Mouse (Mus musculus) adrenal gland, postnatal 4 days (tissue): ENCODE measurements around the gene Camk2b. TPM values are rescaled to one million over a fixed set of nuclear protein-coding genes. Genes with fewer than 3 reads are reported as not detected.
"Not testable (repeated sequence)": the region's sequence is repeated elsewhere in the genome, so short reads cannot be mapped to it uniquely, and the experiment has no call there.

ENCODE experiments used
- DNase-seq, 2 experiments: peaks; one replicate each; pipeline ENCODE4 v3.0.0; 2021 to 2022; ENCODE audit warnings: low spot score in 2 of 2, mixed read lengths in 2 of 2
- long read RNA-seq, 2 experiments: library from polyadenylated mRNA; stranded (forward); transcript quantifications; one replicate each; pipeline ENCODE4 v2.0.0; 2021
- total RNA-seq, 2 experiments: library from RNA; stranded (reverse); gene quantifications; 2 replicates each; pipeline ENCODE4 v1.2.3; 2021

The Camk2b gene
- total RNA-seq, result 10 to 100 TPM; 24.7 to 28.2 TPM
- long read RNA-seq, experiment 1, full-length matches to known transcripts, result 7 of 19 reads
- long read RNA-seq, experiment 1, partial matches to known transcripts, result 1 of 19 reads
- long read RNA-seq, experiment 1, other reads (novel, unspliced or antisense), result 11 of 19 reads
- long read RNA-seq, experiment 2, full-length matches to known transcripts, result 13 of 35 reads
- long read RNA-seq, experiment 2, partial matches to known transcripts, result 5 of 35 reads
- long read RNA-seq, experiment 2, other reads (novel, unspliced or antisense), result 17 of 35 reads

DNA sequence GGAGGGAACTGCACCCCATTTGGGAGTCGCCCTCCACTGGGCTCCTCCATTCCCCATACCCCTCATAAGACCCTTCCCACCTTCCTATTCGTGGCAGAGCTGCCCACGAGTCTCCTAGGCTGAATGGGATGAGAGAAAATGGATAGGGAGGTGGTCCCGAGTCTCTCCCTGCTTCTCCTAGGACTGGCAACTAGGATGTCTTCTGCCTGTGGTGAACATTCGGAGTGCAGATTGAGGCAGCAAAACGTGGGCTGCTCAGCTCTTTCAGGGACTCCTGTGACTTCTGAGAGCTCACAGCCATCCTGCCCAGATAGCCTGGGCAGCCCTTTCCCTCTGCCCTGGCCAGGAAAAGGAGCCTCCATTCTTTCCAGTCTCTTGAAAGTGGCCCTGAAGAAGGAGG, at the start of gene Camk2b:
Gene Camk2b, minus strand, starts transcription at position 187 of the 400 bp plus-strand sequence.
- DNase-seq, result no peak

DNA sequence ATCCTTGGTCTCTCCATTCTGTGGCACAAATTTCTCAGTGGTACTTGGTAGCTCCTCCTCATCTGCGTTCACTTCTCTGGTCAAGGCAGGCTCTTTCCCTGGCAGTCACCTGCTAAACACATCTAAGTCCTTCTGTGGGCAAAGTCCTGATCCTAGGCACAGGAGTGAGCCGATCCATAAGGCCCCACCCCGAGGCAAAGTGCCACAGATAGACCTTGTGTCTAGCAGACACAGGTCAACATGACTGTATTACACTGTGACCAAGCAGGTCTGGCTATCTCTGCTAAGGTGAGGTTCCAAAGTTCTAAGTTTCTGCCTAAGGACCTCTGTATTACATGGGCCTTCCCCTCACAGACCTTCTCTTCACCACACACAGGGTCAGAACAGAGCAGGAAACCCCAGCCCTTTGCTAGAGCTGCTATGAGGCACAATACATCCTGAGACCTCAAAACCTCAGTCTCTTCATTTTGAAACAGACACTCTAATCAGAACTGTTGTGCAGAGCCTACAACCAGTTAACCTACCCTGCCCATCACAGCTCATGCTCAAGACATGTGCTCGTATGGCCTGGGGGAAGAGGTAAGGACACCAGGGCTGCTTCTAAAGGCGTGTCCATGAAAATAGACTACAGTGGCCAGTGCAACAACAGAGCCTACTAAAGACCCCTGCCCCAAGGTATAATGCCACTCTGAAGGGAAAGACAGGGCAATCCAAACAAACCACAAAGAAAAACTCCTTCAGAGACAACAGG, 45.7 kb upstream of the Camk2b start:
- DNase-seq, result no peak

DNA sequence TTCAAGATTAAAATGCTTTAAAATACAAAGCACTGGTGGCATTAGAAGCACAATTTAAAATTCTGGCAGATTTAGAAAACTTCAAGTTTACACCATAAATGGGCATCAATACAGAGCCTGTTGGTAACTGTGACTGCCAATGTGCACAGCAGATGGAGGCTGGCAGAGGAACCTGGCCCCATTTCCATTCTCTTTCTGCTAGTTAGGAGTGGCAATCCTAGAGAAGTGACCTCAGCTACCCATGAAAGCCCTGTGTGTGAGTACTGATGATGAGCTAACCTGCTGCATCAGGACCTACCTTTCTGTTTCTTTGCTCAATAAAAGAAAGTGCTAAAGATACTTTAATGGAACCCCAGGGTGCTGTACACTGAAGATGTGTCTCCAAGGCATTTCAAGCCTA, 43.8 kb upstream of the Camk2b start:
- DNase-seq, result no peak

DNA sequence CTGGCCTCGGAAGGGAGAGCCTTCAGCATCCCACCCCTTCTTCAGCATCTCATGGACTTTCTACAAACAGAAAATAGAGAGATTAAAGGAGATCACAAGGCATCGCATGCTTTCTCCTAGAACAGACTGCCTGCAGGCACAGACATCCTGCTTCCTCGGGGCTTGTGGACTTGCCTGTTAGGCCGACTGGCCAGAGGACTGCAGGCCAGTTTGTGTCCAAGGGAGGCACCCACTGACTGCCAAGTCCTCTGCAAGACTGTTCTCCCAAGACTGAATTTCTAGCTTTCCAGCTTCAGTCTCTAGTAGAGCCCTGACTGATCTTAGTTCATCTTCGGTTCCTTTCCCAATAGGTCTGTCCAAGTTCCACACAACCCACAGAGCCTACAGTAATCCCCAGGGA, 42.1 kb upstream of the Camk2b start:
- DNase-seq, result no peak

DNA sequence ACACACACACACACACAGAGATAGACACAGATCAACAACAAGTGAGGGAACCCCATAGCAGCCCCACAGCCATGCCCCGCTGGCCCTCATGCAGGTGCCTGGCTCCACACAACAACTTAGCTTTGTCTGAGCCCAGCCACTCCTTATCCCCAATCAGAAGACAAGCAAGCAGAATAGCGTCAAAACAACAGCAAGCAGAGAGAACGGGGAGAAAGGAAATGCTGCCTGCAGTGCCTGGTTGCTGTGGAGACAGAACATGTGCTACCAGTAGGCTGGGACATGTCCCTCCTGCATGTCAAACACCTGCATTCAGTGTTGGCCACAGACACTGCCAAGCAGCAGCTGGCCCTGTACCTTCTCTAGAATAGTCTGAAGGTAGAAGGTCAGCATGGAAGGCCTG, 41.6 kb upstream of the Camk2b start:
- no peak for DNase-seq

DNA sequence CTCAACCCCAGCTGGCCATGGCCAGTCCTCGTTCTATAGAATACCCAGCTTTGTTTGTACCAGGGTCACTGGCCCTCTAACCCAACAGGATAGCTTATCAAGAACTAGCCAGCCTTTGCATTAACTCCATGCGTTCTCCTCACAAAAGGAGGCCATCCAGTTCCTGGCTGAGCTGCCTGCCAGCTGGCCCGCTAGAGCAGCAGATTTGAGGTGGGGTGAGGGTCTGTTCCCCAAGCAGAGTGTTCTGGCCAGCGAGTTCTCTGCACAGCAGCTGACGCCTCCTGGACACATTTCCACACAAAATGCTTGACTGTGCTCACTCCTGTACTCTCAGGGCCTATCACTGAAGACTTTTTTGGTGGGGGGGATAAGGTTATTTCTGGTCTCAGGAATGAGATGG, 38.6 kb upstream of the Camk2b start:
- DNase-seq, result no peak

DNA sequence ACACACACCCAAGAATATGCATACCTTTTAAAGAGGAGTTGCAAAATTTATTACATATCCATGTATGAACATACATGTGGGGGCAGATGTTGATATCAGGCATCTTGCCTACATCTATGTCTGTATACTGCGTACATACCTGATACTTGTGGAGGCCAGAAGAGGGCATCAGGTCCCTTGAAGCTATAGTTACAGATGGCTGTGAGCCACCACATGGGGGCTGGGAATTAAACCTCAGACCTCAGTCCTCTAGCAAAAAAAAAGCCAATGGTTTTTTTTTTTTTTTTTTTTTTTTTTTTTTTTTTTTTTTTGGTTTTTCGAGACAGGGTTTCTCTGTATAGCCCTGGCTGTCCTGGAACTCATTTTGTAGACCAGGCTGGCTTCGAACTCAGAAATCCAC, 30.5 kb upstream of the Camk2b start:
- DNase-seq, result not testable (repeated sequence)

DNA sequence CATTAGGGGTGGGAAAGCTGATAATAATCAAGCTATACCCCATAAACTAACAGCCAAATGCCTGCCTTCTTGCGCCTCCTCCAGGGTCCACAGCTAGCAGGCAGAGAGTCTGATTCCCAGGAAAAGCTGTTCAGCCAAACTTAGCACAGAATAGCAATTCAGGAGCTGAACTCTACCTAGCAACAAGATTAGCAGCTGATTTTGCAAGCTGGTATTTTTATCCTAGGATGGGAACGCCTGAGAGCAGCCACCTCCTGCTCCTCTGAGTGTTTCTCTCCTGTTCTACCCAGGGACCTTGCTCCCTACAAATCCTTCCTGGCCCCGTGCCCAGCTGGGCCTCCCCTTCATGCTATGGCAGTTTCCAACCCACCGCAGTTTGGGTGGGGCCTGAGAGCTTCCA, 20.8 kb upstream of the Camk2b start:
- no peak for DNase-seq

DNA sequence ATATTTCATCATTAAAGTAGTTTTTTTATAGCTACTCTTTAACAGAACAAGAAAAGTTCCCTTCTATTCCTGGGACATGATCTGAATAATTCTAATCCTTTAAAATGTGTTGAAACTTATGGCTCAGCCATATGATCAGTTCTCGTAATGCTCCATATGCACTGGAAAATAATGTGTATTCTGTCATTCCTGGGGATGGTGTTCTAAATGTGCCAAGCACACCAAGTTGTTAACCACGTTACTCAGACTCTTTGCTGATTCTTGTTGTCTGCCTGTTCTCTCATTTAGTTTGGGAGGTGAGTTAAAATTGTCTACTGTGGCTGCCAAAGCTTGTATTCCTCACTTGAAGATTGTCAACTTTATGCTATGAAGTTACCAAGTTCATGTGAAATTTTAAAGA, 12.6 kb upstream of the Camk2b start:
- DNase-seq, result no peak

DNA sequence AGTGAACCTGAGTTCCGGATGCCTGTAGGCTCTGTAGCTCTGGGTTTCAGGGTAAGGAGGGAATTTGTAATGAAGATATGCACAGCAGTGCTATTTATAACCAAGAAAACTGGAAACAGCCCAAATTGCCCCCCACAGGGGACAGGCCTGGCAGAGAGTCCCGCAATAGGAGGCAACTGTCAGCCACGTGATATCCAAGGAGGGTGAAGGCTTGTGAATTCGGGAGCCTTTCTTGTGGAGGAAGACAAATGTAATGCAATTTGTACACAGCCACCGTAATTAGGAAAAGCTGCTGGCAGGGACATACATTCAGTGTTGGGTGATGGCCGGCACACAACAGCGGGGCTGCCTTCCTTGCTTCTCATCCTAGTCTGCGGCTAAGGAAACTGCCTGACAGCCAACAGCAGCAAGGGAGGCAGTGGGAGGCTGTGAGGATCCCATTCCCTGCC, 9.5 kb upstream of the Camk2b start:
- no peak for DNase-seq

DNA sequence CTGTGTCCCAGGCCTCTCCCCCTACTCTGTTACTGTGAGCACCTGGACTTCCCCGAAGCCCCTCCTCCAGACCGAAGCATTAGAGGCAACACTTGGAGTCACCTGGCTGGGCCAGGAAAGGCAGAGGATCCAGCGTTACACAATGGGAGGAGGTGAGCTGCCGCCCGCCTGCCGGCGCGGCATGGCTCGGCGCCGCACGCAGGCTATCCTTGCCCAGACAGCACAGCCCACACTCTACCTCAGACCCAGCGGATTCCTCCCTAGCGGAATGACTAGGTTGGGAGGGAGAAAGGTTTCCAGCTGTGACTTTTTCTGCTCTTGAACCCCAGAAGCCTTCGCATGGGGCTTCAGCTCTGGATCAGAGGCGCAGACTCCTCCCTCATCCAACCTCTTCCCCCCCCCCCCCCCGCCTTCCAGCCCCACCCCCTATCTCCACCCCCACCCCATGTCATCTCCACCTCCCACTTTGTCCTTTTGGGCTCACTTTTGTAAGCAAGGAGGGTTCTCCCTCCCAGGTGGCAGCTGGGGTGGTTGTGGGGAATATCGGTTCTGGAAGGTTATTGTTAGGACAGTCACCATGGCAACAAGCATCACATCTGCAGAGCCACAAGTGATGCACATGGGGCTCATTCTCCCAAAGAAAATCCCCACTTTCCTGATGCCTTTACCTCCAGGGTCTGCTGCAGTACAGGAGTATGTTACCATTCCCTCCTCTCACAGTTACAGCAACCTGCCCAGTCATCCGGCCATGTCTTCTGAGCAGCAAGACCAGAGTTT, 2.2 kb upstream of the Camk2b start:
- DNase-seq, result no peak

DNA sequence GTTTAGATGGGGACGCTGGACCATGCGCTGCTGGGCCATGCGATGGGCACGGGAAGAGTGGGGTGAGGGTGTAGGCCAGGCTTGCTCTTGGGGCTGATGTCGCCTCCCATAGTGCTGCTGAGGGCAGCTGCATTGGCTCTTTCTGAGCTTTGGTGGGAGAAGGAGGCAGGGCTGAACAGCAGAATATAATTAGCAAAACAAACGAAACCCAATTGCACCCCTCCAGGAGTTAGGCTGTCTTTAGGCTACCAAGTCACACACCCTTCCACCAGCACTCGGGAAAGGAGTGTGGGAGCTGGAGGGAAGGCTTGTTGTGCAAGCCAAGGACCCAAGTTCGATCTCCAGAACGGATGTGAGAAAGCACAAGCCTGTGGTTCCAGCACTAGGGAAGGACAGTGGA, 998 bp upstream of the Camk2b start:
- DNase-seq, result no peak

DNA sequence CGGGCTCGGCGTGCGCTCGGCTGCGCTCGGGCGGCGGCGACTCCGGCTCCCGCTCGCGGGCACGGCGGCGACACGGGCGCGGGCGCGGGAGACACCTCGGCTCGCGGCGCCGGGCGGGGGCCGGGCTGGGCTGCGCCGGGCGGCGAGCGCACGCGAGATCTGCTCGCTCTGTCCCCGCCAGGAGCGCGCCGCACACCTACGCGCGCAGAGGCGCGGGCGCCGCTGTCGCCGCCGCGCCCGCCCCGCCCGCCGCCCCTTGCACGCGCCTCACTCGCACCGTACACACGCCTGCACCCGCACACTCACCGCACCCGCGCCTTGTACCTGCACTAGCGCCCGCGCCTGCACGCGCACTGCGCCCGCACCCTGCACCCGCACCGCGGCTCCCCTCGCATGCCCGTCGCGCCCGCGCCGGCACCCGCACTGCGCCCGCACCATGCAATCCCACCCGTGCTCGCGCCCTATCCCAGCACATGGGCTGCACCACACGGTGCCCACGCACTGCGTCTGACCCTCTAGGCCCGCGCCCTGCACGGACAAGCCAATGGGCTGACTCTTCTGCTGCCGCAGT, 526 bp downstream of the Camk2b start:
- no peak for DNase-seq

DNA sequence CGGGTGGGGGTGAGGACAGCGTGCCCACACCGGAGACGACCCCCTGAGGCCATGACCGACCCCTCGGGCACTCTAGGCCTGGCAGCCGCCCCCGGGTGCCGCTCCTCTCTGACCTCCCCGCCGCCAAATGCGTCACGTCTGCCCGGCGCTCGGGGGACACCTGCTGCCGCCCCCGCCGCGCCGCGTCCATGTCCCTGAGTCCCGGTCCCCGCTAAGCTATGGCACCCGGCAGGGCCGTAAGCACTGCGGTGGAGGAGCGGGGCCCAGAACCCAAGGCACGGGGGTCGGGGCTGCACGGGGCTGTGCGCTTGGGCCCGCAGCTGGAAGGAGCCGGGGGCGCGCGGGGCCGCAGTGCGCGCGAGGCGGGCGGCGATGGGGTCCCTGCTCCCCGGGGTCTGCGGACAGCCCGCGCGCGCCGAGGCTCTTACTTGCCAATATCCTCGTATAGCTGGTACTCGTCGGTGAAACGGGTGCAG, 1.1 kb downstream of the Camk2b start:
- no peak for DNase-seq

DNA sequence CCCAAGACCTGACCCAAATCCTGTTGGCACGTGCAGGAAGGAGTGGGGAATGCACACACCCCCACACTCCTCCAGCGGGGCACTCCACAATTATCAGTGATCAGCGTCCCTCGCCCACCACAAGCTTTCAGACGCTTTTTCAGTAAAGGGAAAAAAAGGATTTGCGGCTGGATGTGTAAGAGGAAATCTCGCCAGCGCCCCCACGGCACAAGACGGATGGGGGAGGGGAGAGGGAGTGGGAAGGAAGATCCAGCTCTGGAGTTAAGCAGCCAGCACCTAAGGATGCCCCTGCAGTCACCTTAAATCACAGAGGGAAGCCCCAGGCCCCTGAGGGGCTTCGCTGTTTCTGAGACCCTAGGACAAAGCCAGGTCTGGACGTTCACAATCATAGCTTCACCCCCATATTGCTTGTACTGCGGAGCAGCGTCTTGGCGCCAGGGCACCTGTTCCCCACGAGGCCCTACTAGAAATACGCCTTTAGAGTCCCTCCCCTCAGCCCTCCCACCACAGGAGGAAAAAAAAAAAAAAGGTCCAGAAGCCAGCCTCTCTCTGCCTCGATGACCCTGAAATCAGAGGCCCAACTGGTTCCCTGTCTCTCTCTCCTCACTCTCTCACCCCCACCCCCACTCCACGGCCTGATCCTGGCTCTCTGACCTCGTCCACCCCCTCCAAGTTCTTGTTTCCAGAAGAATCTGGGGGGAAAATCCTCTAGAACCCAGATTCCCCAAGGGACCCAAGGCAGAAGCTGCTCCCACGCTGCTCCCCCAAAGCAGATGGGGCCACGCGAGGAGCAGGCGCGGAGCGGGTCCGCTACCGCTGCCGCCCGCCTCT, 1.7 kb downstream of the Camk2b start:
- no peak for DNase-seq

DNA sequence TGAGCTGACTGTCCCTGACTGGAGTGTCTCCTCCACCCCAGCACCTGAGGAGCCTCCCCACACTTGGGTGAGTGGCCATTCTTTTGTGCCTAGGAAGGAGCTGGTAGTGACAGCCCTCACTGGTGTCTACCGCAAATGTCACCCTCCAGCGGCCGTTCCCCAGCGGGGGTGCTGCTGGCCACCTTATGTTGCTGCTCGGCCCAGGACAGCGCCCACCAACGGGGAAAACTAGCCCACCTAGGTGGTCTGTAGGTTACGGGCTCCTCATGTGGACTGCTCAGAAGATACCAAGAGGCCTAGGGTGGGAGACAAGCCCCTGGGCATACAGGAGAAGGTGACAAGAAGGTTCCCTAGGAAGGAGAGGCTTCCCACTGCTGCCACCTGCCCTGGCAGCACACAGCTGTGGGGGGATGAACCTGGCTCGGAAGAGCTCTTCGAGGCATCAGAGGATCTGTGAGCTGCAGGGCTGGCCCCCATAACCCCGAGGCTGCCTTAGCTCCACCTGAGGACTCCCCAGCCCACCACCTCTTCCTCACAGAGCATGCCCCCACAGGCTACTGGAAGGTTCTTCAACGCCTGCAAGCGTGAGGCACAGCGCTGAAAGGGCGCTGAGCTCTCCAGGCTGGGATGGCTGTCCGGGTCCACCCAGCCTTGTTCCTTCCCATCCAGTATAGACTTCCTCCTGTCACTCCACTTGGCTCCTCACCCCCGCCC, 2.5 kb downstream of the Camk2b start:
- DNase-seq, result no peak

DNA sequence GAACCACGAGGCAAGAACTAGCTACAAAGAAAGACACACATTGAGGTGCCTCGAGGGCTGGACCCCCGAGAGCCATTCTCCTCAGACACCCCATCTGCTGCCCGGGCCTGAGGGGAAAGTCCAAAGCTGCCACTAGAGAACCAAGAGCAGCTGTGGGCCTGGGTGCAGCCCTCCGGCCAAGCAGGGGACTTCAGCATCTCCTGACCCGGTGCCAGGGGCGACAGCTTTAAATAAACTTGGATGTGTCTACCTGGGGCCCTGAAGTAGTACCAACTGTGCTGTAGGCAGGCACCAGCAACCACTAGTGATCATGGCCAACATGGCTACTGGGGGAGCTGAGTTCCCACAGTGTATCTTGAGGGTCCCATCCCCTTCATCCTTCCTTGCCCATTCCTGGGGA, 3.1 kb downstream of the Camk2b start:
- no peak for DNase-seq

DNA sequence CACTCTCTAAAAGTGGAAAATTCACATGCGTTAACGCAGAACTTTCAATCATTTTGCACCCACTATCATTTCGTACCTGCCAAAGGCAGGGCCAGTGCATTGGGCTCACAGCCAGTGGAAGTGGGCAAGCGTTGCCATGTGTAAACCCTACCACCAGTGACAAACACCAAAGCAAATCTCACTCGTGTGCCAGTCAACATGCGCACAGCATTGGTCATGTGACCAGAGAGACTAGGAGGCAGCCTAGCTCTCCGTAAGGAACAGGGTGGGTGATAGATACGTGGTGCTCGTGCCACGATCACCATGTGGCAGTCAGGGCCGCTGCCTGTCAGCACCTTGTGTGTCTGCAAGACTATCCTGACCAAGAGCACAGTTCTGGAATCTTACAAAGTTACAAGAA, 3.8 kb downstream of the Camk2b start:
- no peak for DNase-seq

DNA sequence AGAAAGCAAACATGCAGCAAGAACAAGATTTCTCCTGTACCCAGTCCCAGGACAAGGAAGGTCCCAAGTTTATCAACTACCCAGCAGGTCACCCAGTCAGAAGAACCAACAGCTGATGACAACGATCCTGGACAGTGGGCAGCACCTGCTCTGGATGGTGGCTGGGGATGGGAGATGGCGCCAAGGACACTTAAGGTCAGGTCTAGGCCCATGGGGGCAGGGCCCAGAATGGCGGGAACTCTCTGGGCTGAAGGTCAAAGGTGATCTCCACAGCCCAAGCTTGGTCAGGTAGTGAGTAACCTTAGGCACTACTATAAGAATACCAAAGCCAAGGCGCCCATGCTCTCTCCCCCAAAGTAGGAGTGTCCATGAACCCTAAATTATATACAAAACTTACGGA, 4.3 kb downstream of the Camk2b start:
- DNase-seq, result no peak

DNA sequence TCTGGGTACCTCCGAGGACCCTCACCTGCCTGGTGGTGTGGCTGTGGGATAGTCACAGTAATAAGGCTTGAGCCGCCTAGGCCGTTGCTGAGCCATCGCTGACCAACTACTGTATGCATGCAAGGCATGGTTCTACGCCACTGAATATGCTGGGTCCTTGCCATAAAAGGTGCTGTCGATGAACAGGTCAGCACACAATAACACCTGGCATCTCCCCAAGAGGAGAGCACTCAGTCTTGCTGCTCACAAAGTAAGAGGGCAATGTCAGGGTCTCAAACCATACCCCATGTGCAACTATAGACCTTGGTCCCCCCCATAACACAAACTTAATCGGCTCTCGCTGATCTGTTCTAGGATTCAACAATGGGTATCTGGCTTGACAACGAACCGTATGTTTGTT, 7.0 kb downstream of the Camk2b start:
- DNase-seq, result no peak
